Mouse (Mus musculus): ENCODE measurements at regions not wholly inside any gene's neighbourhood (a gene's known extent, or its start where the extent isn't known, plus 50 kb on each side); places are given as distances from the start of the nearest gene placed in this dataset.

DNA sequence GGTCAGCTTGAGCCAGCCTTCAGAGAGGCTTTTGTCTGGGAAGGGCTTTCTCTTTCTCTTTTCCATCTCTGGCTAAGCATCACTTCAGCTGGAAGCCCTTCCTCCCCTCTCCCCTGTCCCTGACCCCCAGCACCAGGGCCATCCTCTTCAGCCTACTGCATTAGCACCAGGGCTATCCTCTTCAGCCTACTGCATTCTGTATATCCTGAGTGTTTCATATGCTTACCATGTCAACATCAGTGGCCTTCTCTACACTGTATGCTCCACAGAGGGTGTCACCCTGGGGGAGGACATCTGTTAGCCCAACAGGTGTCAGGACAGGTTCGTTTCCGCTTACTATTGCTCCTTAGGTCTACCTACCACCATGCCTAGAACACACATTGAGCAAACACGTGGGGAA is 282.5 kb downstream of the Rps24 start:
- DNase-seq (ENCODE audit: low spot score) = no peak

GRCm38 (mm10) chr14:24770015-24770977 is 283.4 kb downstream of the Rps24 start:
- no peak for DNase-seq (ENCODE audit: low spot score)

DNA sequence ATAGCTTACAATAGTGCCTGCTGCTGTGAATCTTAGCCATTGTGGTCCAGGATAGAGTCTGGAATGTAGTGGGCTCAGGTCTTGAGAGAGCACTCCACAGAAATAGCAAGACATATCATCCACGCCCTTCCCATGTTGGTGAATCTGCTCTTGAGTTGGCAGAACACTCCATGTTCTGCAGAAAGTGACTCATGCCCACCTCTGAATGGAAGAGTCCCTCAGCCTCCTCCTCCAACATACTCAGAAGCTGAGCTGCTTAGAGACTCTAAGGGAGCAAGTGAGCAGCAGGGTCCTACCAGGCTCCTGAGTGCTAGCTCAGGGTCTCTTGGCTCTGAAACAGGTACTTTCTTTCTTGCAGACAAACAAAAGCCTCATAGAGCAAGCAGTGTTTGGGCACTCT is 284.7 kb downstream of the Rps24 start:
- no peak for DNase-seq (ENCODE audit: low spot score)

DNA sequence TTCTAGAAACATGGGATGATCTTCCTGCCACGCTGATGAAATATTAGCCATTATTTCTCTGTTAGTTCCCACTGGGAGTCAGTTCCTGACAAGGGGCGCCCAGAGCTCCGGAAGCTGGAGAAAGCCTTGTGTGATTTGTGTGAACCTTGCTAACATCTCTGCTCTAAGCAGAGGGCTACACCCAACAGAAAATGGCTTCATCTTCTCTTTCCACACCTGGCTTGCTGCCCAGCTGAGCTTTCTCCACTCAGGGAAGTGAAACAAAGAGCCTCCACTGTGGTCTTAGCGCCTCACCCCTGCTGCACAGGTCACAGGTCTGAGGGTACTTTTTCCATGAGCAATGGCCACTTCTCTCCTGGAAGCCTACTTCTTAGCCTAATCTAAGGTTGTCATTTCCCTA is 285.2 kb downstream of the Rps24 start:
- no peak for DNase-seq (ENCODE audit: low spot score)

DNA sequence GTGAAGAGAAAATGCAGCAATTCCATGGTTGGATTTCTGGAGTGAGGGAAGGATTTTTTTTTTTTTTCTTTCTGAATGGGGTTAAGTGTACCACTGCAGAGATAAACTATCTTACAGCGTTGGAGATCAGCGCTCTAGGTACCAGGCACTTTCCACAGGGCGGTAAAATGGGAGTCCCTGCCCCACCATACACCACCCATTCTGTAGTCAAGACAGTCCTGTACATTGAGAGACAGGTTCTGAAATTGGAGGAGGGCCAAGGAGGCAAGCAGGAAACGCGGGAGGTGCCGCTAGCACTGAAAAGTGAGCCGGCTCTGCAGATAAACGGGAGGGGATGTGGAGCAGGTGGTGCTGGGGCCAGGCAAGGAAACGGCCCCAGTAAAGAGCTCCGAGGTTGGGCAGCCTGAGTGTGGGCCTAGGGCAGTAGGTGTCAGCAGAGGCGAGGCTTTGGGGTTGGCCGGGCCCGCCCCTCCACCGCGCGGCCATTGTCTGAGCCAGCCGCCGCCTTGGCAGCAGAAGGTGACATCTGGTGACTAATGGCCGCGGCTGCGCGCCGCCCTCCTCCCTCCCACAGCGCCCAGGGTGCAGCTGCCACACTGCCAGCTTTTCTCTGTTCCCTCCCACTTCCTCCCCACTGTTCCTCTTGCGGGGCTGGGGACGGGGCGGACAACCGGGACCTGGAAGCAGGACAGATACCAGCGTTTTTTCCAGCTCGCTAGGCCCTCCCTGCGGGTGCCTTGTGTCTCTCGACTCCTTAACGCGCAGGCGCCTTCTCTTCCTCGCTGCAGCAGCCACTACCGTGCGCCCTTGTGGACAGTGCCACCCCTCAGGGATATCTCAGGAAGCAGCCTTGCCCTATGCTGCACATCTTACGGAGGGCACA is 292.1 kb downstream of the Rps24 start:
- peak; percentile 21 for DNase-seq (ENCODE audit: low spot score)

DNA sequence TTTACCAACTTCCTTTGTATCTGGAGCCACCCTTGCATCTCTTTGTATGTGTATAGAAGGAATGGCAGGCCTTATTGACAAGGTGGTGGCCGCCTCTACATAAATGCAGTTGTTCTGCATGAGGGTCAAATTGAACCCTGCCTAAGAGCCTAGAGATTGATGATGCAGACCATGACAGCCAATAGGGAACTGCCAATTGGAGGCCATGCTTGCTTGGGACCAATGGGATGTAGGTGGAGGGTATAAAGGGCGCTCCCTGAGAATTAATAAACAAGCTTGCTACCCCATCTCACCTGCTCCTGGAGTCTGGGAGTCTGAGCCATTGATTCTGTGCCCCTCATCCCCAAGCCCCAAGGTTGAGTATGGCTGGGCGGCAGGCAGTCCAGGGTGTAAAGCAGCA is 294.7 kb downstream of the Rps24 start:
- no peak for DNase-seq (ENCODE audit: low spot score)

DNA sequence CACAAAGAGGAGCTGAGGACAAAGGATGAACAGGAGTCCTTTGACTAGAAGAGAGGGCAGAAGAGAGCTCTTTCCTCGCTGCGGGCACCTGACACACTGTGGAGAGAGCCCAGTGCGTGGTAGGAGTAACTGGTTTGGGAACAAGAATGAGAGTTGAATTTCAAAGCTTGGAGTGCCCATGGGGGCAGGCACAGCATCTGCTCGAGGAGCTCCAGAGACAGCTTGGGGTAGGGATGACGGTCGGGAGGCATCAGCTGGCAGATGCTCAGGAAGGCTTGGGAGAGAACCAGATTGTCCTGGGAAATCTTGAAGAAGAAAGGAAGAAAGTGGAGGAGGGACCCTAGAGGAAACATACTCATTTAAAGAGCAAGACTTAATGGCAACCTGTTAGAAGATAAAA is 297.0 kb downstream of the Rps24 start:
- DNase-seq (ENCODE audit: low spot score) = no peak

DNA sequence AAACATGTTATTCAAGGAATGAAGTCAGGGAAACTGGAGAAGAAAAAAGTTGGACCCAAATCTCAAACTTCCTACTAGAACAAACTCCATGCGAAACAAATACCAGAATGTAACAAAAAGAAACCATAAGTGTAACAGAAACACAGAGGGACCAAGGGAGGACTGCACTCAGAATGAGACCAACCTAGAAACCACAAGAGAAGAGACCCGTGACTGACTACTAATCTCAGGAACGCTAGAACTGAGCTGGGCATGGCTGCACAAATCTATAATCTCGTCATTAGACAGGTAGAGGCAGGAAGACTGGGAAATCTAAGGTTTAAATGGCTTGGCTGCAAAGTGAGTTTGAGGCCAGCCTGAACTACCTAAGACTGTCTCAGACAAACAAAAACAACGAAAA is 298.5 kb downstream of the Rps24 start:
- DNase-seq (ENCODE audit: low spot score) = no peak

DNA sequence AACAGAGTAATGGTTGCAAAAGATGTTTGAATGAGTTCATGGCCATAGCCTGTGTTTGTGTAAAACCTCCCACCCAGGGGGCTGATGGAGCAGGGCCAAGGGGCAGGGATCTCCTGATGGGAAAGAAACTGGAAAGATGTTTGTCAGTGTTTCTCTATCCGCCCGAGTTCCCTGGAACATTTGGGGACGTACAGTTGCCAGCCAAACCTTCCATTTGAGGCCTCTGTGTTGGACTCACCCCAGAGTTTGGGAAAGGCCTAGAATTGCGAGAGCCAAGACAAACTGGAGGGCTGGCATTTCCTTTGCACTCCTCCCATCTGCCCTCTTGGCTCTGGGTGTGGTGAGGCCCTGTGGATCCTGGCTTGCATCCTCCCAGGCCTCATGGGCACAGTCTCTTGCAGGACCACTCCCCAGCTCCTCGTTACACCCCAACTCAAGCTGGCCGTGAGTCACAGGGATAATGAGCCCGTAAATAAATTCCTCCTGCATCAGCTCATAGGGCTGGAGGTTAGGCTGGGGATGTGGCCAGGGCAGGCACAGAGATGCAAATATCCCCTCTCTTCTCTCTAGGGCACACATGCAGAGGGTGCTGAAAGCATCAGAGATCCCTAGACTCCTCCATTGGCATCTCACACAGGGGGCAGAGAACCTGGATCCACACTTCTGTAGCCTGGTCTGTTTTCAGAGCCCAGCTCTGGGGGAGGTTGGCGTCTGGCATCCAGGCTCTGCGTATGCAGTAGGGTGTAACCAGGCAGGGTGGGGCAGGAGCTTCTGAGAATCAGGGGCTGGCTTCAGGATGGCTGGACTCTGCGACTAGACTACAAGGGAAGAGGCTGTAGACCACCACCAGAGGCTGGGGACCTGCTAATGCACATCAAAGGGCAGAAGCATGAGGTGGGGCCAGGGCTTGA is 306.7 kb downstream of the Rps24 start:
- no peak for DNase-seq (ENCODE audit: low spot score)

DNA sequence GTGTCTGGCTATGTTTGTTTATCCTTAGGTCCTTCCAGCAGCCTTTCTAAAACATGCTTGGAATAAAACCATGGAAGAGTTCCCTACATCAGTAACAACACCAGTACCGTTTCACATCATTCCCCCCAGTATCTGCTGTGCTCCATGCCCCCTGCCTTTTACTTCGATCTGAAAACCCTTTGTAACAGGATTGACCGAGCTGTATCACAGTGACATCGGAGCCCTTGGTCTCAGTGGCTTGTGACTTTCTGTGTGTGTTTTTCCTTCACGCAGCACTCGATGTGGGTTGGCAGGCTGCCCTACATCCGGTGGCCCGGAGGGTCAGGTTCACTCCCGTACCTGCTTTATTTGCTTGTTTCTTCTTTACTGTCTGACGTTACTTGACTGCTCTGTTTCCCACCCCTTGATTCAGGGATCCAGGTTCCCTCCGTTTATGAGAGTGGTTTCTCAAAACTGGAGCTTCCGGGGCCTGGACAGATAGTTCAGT is 307.5 kb downstream of the Rps24 start:
- DNase-seq (ENCODE audit: low spot score) = no peak

DNA sequence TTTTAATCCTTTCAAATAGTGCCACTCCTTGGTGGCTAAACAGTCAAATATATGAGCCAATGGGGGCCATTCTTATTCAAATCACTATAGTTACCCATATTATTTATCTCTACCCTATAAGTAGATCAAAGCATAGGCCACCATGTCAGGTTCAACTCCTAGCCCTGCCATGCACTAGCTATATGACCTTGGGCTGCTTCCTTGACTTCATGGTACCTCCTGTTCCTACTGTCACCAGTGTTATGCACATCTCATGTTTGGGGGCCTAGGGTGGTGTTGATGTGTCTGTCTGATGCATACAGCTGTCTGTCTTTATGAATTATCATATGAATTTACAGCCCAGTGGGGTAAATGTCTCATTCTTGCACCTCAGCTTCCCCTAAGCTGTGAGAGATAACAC is 310.6 kb downstream of the Rps24 start:
- no peak for DNase-seq (ENCODE audit: low spot score)

DNA sequence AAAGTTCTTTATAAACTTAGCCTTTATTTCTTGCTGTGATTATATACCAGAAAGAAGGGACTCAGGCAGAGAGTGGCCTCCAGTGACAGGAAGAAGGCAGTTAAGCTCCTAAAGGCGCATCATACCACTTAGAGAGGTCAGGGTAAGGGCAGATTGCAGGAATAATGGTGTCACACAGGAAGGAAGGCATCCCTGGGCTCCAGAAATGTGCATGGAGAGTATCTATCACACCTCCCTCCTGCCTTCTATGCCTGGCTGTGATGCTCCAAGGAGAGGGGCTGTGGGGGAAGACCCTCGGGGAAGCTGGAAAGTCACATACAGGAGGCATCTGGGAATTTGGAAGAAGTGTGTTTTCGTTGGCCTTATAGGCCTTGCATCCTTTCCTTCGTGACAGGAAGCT is 311.1 kb downstream of the Rps24 start:
- no peak for DNase-seq (ENCODE audit: low spot score)

GRCm38 (mm10) chr14:24803001-24803655 is 316.2 kb downstream of the Rps24 start:
- no peak for DNase-seq (ENCODE audit: low spot score)

DNA sequence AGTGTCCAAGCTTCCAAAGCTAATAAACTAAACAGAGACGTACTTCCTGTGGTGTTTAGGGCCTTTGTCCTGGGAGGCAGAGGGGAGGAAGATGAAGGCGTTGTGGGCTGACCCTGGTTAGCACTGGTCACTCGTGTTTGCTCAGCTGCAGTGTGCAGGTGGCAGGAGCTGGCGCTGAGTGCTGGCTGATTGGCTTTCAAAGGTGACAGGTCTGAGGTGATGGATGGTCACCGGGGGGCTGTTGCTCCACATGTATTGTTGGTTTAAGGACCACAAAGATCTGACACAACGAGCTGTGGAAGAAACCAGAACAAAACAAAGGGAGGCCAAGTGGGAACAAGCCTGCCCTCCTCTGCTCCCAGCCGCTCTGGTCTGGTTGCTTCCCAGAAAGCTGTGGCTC is 320.1 kb downstream of the Rps24 start:
- DNase-seq (ENCODE audit: low spot score) = no peak

DNA sequence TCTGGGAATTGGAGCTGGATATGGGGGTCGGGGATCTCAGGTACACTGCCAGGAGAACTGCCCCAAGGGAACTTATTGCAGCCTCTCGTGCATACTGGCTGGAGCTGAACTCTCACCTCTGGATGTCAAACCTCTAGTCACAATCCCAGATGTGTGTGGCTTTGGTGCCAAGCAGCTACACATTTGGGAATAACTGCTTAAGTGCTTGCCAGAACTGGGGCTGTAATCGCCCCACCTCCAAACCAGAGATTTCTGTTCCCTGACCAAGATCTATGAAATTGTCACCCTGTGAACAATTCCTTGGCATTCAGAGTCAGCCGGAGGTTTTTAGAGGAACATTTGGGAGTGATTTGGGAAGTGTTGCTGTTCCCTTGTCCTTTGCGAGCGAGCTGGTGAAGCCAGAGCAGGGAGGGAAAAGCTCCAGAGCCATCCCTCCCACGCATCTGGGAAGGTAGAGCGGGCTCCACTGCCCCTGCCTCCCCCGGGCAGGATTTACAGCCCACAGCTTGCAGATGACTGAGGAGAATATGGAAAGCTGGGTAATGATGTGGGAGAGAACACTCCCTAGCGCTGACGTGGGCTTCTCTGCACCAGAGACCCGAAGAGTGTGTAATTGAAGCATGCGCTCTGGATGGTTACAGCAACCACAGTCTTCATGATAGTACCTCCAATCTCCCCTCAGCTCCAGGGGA is 336.1 kb downstream of the Rps24 start:
- DNase-seq (ENCODE audit: low spot score) = no peak

GRCm38 (mm10) chr14:24824351-24824750 is 337.4 kb downstream of the Rps24 start:
- DNase-seq (ENCODE audit: low spot score) = no peak

DNA sequence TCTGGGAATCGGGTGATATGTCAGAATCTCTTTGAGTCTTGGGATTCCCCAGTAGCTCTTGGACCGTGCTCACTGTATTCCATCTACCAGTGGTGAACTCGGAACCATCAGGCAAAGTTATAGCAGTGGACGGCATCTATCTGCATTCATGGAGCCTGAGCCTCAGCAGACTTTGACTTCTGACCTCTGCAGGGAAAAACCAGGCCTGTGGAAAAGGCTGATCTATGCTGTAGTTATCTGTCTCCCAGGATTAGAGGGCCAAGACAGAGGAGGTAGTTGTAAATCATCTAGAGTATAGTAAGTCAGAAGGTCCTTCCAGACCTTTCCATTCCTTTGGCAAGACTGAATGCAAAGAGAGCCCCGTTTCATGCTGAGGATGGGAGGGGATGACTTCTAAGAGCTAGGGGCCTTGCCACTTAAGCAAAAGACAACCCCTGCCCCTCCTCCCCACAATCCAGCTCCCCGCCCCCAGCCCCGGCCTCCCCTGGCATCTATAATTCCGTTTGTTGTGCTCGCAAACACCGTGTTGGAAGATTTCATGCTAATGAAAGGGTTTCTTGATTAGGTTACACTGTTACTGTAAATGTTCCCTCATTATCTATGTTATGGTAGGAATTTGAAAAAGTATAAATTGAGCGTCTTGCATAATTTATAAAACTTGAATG is 338.9 kb downstream of the Rps24 start:
- no peak for DNase-seq (ENCODE audit: low spot score)

DNA sequence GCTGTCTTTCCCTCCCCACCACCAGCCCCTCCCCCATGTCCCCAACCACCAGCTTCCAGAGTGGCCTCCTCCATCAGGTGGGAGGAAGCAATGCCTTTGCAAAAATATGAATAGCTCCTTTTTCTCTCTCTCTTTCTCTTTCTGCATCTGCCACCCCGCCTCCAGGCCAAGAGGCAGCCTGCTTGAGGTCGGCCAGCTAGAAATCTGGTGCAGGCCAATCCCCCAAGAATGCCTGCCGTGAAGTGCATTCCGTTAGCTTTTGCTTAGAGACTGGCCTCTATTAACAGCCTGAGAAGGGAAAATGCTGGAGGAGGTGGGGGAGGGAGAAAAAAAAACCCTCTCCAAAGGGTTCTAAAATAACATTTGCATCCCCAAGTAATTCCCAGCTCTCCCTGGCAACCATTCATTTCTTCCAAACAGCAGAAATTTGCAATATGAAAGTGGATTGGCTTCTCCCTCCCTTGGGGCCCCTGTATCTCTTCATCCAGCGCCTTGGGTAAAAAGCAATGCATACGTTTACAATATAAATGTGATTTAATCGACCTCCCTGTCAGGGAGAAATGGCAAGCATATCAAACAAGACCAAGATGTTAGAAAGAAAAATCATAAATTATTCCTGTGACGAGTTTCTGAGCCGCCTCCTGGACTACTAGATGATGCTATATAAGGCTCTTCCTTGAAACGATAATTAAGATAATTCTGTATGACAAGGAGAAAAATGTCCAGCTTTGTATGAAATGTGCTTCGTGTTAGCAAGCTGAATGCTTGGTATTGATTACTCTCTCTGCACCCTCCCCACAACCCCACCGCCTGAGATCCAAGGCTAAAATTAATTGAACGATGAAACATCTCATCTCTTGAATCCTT is 339.8 kb downstream of the Rps24 start:
- no peak for DNase-seq (ENCODE audit: low spot score)

DNA sequence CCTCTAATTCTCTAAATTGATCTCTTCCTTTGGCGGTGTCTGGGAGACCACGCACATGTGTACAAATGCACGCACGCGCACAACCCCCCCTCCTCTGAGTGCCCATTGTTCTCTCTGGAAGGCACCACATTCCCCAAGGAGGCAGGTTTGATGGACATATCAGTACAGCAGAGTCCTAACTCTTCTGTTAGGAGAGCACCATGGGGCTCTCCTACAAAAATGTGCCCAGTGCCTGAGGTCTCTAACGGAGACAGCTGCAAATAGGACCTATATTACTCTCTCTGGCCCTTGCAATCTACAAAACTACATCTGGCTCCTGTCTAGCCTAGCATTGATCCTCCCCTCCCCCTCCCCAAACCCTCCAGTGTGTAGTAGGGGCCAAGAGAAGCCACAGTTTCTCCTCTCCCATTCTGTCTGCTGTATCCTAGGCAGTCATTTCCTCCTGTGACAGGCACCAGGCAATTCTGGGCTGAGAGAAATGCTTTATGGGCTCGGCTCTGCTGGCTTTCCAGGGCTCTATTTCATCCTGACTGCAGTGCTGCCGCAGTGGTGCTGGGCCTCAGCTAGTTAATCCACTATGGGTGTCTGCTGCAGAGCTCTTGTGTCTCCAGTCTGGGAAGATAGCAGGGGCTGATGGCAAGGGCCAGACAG is 340.6 kb downstream of the Rps24 start:
- DNase-seq (ENCODE audit: low spot score) = no peak

All from c-Kit-positive CD71-positive TER-119-positive erythroid progenitor cells, embryonic 14.5 days (primary cell).